Mouse (Mus musculus) gastrocnemius, postnatal 36 days (tissue): Measurements from ENCODE around the gene Nelfe. TPM values are rescaled to one million over a fixed set of nuclear protein-coding genes. Genes with fewer than 3 reads are reported as not detected.
"Not testable (repeated sequence)": the region's sequence is repeated elsewhere in the genome, so short reads cannot be mapped to it uniquely, and the experiment has no call there.

Experiments
- DNase-seq, 2 experiments: peaks; one replicate each; pipeline ENCODE4 v3.0.0; 2022
- intact Hi-C: fragments of 180-260 bp; cut with DNase I; formaldehyde crosslinking; loops from one replicate; pipeline ENCODE4 v1.15.1; 2025
- long read RNA-seq, 2 experiments: library from polyadenylated mRNA; stranded (forward); transcript quantifications; one replicate each; pipeline ENCODE4 v2.0.0; 2021
- total RNA-seq, 2 experiments: library from RNA; stranded (reverse); gene quantifications; 2 replicates each; pipeline ENCODE4 v1.2.3; 2021

Gene Nelfe
- total RNA-seq: 1 to 10 TPM; 8.8 to 9.0 TPM
- long read RNA-seq, experiment 1, partial matches to known transcripts: 4 of 4 reads
- long read RNA-seq, experiment 1, other reads (novel, unspliced or antisense): 0 of 4 reads
- long read RNA-seq, experiment 2, partial matches to known transcripts: 1 of 7 reads
- long read RNA-seq, experiment 2, other reads (novel, unspliced or antisense): 1 of 7 reads

- intact Hi-C loops: loop anchor here (10.0 kb wide), 1 partner anchor 675 kb away; no protein-coding TSS in a partner anchor
- peak; percentile 93 to 98 for DNase-seq
Observed at GRCm38 (mm10) chr17:34849722-34850516, at the start of gene Nelfe, which contains the start of gene Skiv2l. Gene Nelfe (plus strand): TSS chr17:34850391. Gene Skiv2l (minus strand): TSS chr17:34850210.

DNA sequence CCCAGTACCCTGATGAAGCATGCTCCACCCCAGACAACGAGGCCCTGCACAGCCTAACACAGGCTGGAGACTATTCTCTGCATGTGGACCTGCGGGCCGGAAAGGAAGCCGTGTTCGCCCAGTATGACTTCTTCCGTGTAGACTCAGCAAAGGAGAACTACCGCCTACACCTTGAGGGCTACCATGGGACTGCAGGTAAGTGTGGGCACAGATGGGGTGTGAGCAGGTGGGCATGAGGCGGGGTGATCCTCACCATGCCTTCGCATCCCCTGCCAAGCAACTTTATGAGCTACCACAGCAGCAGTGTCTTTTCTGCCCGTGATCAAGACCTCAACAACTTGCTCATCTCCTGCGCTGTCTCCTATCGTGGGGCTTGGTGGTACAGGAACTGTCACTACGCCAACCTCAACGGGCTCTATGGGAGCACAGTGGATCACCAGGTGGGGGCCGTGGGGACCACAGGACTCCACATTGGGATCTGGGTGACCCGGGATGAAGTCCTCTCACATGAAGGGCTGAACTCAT lies 49.3 kb upstream of the Nelfe start:
- intact Hi-C loops, DNase-seq: not testable (repeated sequence)

- DNase-seq, intact Hi-C loops: not testable (repeated sequence)
Observed at GRCm38 (mm10) chr17:34802756-34803155, 47.4 kb upstream of the Nelfe start.

DNA sequence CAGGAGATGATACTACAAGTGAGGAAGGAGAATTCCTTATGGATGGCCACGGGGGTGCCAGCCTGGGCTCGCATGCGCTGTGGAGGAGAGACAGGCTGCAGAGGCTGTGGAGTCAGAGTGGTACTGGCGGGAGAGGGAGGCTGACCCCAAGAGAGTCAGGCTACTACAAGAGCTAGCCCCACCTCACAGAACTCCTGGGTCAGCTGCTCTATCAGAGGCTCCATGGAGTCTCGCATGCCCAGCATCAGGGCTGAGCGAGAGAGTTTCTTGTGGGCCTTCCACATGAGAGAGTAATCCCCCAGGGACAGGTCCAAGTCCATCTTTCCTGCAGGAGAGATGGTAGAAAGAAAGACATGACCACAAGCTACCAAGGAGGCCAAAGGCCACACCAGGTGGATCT lies 46.8 kb upstream of the Nelfe start:
- intact Hi-C loops, DNase-seq: not testable (repeated sequence)

DNA sequence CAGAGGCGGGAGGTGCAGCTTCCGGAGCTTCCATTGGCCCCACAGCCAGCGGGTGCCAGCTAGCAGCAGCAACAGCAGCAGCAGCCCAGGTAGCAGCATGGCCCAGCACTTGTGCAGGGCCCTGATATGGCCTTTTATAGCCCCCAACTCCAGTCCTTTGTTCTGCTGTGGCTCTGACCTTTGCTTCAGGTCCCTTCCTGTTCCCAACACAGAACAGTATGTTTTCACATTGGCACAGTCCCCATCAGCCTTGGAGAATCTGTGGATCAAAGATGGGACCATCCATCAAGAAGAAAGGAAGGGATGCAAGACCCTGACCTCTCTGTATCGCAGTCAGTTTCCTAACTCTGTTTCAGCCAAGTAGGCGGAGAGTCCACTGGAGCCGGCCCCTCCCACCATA lies 45.9 kb upstream of the Nelfe start, which contains the start of gene Cyp21a1:
TSS of gene Cyp21a1 (minus strand) at position 261 of the 400 bp plus-strand sequence.
- DNase-seq: not testable (repeated sequence)
- intact Hi-C loops: loop anchor here (1.0 kb wide), 1 partner anchor 83 kb away; no protein-coding TSS in a partner anchor

DNA sequence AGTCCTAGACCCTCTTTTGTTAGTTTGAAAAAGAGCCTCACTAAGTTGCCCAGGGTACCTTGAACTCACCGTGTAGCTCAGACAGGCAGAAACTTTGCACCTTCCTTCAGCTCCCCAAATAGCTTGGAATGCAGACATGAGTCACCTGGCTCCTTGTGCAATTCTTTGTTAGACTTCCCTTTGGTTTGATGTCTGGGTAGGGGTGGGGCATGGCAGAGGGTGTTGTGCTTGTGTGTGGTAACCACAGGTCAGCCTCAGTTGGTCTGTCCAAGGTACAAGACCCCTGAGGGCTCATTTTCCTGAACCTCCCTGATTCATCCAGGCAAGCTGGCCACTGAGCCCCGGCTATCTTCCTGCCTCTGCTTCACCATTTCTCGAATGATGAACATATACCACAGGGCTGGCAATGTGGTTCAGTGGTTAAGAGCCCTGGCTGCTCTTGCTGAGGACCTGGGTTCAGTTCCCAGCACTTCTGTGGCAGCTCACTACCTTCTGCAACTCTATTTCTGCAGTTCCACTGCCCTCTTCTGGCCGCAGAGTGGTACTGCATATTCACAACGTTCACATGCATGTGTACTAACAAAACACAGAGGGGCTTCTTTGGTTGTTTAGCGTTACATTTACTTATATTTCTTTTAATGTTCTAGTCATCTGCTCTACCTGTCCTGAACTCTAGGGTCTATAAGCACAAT lies 45.2 kb upstream of the Nelfe start:
- no peak for DNase-seq
- intact Hi-C loops: loop anchor here (1.0 kb wide), 1 partner anchor 84 kb away; no protein-coding TSS in a partner anchor

DNA sequence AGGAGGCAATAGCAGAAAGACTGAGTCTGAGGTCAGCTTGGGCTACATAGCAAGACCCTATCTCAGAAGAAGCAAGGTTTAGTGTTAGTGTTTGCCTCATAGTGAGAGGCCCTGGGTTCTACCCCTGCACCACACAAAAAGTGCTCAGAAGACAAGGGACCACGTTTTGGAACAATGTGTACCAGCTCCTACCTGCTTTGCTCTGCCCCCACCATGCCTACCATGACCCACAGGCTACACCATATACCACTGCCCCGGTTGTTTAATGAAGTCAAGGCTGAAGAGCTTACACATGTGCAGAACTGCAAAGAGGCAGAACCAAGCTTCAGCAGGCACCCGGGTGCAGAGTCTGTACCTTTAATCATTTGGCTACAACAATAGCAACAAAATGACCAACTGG lies 43.0 kb upstream of the Nelfe start:
- no peak for DNase-seq
- intact Hi-C loops: no loop called here

DNA sequence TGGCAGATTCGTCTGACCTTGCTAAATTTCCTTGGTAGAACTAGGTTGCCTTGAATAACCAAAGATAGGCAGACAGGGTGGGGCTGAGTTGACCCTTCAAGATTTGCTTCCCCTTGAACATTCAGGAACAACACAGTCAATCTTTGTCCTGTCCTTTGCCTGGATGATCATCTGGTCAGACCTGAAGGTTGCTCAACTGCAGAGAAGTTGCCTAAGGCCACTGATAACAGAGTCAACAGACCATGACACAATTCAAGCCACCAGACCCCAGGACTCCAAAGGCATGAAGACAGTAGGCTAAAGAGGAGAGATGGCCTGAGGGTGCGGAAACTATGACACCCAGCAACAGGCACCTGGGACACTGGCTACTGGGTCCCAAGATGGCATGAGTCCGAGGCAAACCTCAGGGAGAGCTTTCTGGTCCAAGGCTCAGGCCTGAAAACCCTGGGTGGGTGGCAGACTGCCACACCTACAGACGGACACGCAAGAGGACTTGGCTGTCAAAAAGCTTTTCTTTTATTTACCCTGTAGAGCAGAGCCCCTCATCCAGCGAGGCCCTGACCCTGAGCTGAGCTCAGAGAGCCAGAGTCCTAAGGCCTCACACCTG lies 41.5 kb upstream of the Nelfe start:
- intact Hi-C loops: no loop called here
- DNase-seq: no peak

- DNase-seq, intact Hi-C loops: not testable (repeated sequence)
Observed at GRCm38 (mm10) chr17:34810411-34810810, 39.8 kb upstream of the Nelfe start.

GRCm38 (mm10) chr17:34810811-34811210 lies 39.4 kb upstream of the Nelfe start:
- intact Hi-C loops, DNase-seq: not testable (repeated sequence)

DNA sequence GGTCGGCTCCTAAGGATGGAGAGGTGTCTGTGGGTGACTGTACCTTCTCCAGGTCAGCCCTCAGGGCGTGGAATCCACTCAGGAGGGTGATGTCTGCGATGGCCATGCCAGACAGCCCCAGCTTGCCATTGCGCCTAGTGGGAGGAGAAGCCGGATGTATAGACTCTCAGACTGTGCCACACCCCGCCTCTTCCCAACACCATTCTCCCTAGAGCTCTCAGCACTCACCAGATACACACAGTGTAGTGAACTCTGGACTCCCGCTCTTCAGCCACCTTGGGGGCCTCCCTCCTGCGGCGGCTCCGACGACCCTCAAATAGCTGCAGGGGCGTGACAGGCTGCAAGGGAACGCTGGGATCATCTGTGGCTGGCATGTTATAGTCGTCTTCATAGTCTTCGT lies 38.9 kb upstream of the Nelfe start:
- intact Hi-C loops: no loop called here
- DNase-seq: no peak

- DNase-seq, intact Hi-C loops: not testable (repeated sequence)
Observed at GRCm38 (mm10) chr17:34813747-34814146, 36.4 kb upstream of the Nelfe start.

DNA sequence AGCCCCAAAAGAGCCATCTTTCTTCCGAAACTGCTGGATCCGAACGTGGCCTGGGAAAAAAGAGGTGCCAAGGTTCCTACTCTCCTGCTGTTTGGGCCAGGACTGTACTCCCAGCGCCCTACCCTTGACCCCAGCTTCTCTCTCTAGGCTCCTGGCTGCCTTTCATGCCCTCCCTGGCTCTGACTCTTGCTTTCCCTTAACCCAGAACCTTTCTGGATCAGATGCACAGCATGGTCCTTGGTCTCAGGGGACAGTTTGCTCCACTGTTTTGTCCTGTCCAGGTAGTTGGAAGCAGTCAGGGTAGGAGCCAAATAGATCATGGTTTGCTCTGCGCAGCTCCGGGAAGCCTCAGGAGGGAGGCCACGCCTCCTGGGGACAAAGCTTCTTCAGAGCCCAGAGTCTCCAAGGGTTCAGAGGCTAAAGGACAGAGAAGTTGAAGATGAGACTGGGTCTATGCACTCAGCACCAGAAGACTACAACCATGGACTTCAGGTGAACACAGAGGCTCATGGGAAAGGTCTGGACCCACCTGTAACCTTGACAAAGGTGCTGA lies 35.3 kb upstream of the Nelfe start:
- no peak for DNase-seq
- intact Hi-C loops: no loop called here

DNA sequence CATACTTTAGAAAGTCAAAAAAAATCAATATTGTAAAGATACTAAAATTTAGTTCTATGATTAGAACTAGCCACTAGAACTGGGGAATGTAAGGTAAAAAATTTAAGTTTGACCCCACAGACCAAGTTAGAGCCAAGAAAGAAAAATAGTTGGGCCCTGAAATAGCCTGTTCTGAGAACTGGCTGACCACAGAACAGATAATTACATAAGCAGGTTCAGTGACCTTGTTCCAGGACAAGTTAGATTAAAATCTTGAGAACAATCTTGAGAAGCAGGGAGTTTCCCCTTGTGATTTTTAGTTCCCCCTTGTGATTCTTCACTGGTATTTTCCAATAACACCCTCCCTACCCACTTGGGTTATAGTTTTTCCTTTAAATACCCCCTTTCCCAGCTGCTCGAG lies 19.4 kb upstream of the Nelfe start:
- intact Hi-C loops: loop anchor here (10.0 kb wide), 1 partner anchor 186 kb away; the partner anchor contains the start of genes Atf6b and Fkbpl
- DNase-seq: not testable (repeated sequence)

- intact Hi-C loops: loop anchor here (10.0 kb wide), 1 partner anchor 192 kb away; the partner anchor contains the start of genes Atf6b and Fkbpl
- DNase-seq: no peak
Observed at GRCm38 (mm10) chr17:34836155-34836855, 13.9 kb upstream of the Nelfe start.

DNA sequence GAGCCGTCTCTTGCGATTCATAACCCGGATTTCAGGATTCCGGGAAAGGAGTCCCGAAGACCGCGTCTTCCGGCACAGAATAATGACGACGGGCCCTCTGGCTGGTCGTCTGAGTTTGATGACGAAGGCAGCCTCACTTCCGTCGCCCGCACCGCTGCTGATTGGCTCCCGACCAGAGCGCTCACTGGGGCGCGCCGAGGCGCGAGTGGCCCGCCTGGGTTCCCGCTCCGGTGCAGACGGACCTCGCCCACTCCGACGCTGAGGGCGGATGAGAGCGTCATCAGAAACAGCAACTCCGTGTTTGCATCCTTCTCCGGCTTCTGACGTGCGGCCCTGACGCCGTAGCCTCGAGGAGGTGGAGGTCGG lies 13.4 kb upstream of the Nelfe start, which contains the start of the genes Stk19 and Dxo:
TSS of gene Stk19 (minus strand) at position 90 of the 366 bp plus-strand sequence.
TSS of gene Dxo (plus strand) at position 164 of the 366 bp plus-strand sequence.
- peak; percentile 92 to 93 for DNase-seq
- intact Hi-C loops: loop anchor here (10.0 kb wide), 1 partner anchor 192 kb away; the partner anchor contains the start of genes Atf6b and Fkbpl

DNA sequence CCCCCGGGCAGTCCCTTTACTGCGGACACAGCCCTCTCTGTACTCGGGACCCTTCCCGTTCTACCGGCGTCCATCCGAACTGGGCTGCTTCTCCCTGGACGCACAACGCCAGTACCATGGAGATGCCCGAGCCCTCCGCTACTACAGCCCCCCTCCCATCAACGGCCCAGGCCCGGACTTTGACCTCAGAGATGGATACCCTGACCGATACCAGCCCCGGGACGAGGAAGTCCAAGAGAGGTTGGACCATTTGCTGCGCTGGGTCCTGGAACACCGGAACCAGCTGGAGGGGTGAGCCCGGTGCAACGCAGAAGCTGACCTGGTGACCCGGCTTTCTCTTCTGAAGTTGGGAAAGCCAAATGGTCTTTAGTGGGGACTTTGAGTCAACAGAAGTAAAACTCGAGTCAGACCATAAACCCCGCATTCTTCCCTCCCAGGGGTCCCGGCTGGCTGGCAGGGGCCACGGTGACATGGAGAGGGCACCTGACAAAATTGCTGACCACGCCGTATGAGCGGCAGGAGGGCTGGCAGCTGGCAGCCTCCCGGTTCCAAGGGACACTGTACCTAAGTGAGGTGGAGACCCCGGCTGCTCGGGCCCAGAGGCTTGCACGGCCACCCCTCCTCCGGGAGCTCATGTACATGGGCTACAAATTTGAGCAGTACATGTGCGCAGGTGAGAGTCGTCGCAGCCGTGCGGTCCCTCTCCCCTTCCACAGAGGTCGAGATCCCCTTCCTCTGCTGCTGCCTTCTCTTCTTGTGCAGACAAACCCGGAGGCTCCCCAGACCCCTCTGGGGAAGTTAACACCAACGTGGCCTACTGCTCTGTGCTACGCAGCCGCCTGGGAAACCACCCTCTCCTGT lies 12.5 kb upstream of the Nelfe start:
- DNase-seq: no peak
- intact Hi-C loops: loop anchor here (10.0 kb wide), 1 partner anchor 193 kb away; the partner anchor contains the start of genes Atf6b and Fkbpl

GRCm38 (mm10) chr17:34838785-34839184 lies 11.4 kb upstream of the Nelfe start:
- DNase-seq: no peak
- intact Hi-C loops: loop anchor here (10.0 kb wide), 1 partner anchor 194 kb away; the partner anchor contains the start of genes Atf6b and Fkbpl
